Comparison of ENCODE assay signal across 15 mouse cellular contexts in genomic region chr5:136357227-136357626, GRCm38 (mm10).
DNase-seq lines count a peak whose midpoint lies in the region; ATAC-seq lines count a peak whose summit lies in the region.
"Had no signal": no experiment of that assay in that cellular context is flagged by ENCODE, and none has a peak within 500 bp of the region (broad histone marks: within the 10 kb centered on the region; RNA-seq: fewer than 3 reads in every experiment).

No protein-coding gene starts in this region.

- H3K4me3 ChIP-seq in midbrain, embryonic 12.5 days = no peak overlapping the region
- no peak overlapping the region for H3K4me3 ChIP-seq in midbrain, embryonic 10.5 days
- no peak overlapping the region for H3K4me3 ChIP-seq in forebrain, embryonic 12.5 days (replicated peaks)
- H3K4me3 ChIP-seq: liver, embryonic 12.5 days had no signal

- H3K27me3 ChIP-seq in midbrain, embryonic 12.5 days = no peaks in the 10 kb centered on the region
- no peaks in the 10 kb centered on the region for H3K27me3 ChIP-seq in midbrain, embryonic 10.5 days (ENCODE audit: low read depth, poor library complexity, severe bottlenecking)
- H3K27me3 ChIP-seq in forebrain, embryonic 12.5 days = no peaks in the 10 kb centered on the region
- H3K27me3 ChIP-seq: liver, embryonic 12.5 days had no signal

- no peaks in the 10 kb centered on the region for H3K9me3 ChIP-seq in midbrain, embryonic 12.5 days
- H3K9me3 ChIP-seq in midbrain, embryonic 10.5 days (replicated peaks) = no peaks in the 10 kb centered on the region
- no peaks in the 10 kb centered on the region for H3K9me3 ChIP-seq in forebrain, embryonic 12.5 days
- H3K9me3 ChIP-seq: liver, embryonic 12.5 days had no signal

- WGBS in midbrain, embryonic 12.5 days = 70% methylated on average over 2 of the region's 2 CpGs
- WGBS in midbrain, embryonic 10.5 days = 86% methylated on average over 2 of the region's 2 CpGs
- 35% methylated on average over 2 of the region's 2 CpGs for WGBS in forebrain, embryonic 12.5 days

- peak; percentile 25 for DNase-seq in embryo, embryonic 10 days (ENCODE audit: low spot score)
- DNase-seq in embryo, embryonic 9.5 days (ENCODE audit: extremely low spot score) = no peak
- DNase-seq in midbrain, embryonic 10.5 days (ENCODE audit: low spot score) = no peak
- DNase-seq in mesoderm, embryonic 11.5 days (ENCODE audit: low read depth, low spot score) = peak; percentile 17
- no peak for DNase-seq in thymus, postnatal 14 days
- DNase-seq in lung, postnatal 25 days (ENCODE audit: low spot score) = no peak
- DNase-seq: adrenal gland, adult 8-10 months; gastrocnemius, postnatal 14 days; kidney, postnatal 25 days had no signal

- ATAC-seq in midbrain, embryonic 12.5 days (ENCODE audit: low FRiP score, low read depth) = no peak
- no peak for ATAC-seq in forebrain, embryonic 12.5 days (ENCODE audit: low FRiP score)
- ATAC-seq: intestine, postnatal 0 days; liver, embryonic 12.5 days; lung, postnatal 0 days had no signal

- H3K9ac ChIP-seq in midbrain, embryonic 12.5 days (replicated peaks) = no peak overlapping the region
- no peak overlapping the region for H3K9ac ChIP-seq in forebrain, embryonic 12.5 days
- H3K9ac ChIP-seq: liver, embryonic 12.5 days had no signal

- H3K4me2 ChIP-seq in midbrain, embryonic 12.5 days (replicated peaks) = no peak overlapping the region
- H3K4me2 ChIP-seq in forebrain, embryonic 12.5 days = no peak overlapping the region
- H3K4me2 ChIP-seq: liver, embryonic 12.5 days had no signal

- 0 out of 2 replicates have a peak overlapping the region, but pooled peaks have one; percentile 27 for H3K27ac ChIP-seq in midbrain, embryonic 12.5 days (replicated peaks)
- no peak overlapping the region for H3K27ac ChIP-seq in midbrain, embryonic 10.5 days (replicated peaks)
- H3K27ac ChIP-seq in forebrain, embryonic 12.5 days = peak overlapping the region; percentile 69
- H3K27ac ChIP-seq: liver, embryonic 12.5 days; stomach, postnatal 0 days had no signal

- H3K4me1 ChIP-seq in midbrain, embryonic 12.5 days = peaks cover 15% of the 10 kb centered on the region; the same call in 1 of the 2 replicates
- H3K4me1 ChIP-seq in midbrain, embryonic 10.5 days = peaks cover 10% of the 10 kb centered on the region
- H3K4me1 ChIP-seq in forebrain, embryonic 12.5 days = peaks cover 29% of the 10 kb centered on the region
- H3K4me1 ChIP-seq: liver, embryonic 12.5 days had no signal

- H3K36me3 ChIP-seq in midbrain, embryonic 12.5 days = peaks cover 62% of the 10 kb centered on the region
- H3K36me3 ChIP-seq in midbrain, embryonic 10.5 days = peaks cover 96% of the 10 kb centered on the region
- peaks cover 62% of the 10 kb centered on the region for H3K36me3 ChIP-seq in forebrain, embryonic 12.5 days (replicated peaks)

Comparison
In these comparisons a context has a peak if more than half of its experiments do, and no peak if none do; other contexts are left out.
1. DNase-seq: peak in embryo, embryonic 10 days (single experiment) and mesoderm, embryonic 11.5 days (single experiment); none in embryo, embryonic 9.5 days (single experiment), midbrain, embryonic 10.5 days (single experiment), thymus, postnatal 14 days (single experiment) and lung, postnatal 25 days (single experiment).